Mouse (Mus musculus): Measurements from ENCODE around the gene Vdr. TPM values are rescaled to one million over a fixed set of nuclear protein-coding genes. Genes with fewer than 3 reads are reported as not detected.
A peak's percentile ranks its signal among the peaks of the same experiment; 100 is the strongest.

Gene Vdr
- polyA plus RNA-seq, 2 experiments: 0.11 to 0.15 TPM

DNA sequence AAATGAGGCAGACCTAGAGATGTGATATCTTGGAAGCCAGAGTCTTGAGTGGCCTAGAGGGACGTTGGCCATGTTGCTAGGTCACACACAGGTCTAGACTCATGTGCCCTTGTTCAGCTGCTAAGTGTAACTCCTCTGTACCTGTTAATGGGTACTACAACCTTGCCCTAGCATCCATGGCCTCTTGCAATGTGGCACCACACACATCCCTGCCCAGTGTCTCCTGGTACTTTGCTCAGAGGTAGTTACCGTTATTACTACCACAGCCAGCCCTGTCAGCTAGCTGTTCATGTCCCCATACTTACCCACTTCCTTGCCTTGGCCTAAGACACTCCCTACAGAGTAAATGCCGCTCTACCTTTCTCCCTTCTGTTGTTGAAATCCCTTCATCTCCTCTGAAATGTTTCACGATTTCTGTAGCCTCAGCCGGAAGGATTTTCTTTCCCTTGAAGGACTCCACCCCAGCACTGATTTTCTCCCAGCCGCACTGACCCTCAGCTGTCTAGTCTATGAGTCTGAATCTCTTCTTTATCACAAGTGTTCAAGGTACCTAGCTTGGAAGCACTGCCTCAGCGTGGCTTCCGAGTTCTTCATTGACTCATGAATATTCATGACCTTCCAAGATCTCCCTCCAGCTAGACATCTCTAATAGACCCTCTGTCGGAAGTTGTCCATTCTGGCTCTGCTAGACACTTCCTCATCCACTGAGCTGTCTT lies 77.5 kb downstream of the Vdr start:
- DNase-seq (ENCODE audit: low read depth in 3 of 3, low spot score in 3 of 3) (no peak), ATAC-seq (ENCODE audit: insufficient read depth) (no peak)
- Histone ChIP-seq H3K9ac (replicated peaks) (no peak overlapping the region), H3K27ac (no peak overlapping the region), H3K4me1 (replicated peaks; ENCODE audit: control insufficient read depth in 2 of 2, insufficient read depth in 2 of 2, low read length in 1 of 2) (peaks cover 0 to 25% of the 10 kb centered on the region in 2 experiments; a peak in 3 of 4 replicates), H3K9me3 (ENCODE audit: control insufficient read depth, low read length) (no peaks in the 10 kb centered on the region), H3K36me3 (replicated peaks; ENCODE audit: control insufficient read depth, insufficient read depth, low read depth) (no peaks in the 10 kb centered on the region), H3K4me3 (ENCODE audit: insufficient read depth in 1 of 2, low read depth in 2 of 2, low read length in 2 of 2) (no peak overlapping the region), H3K27me3 (ENCODE audit: control insufficient read depth, insufficient read depth, low read length) (peaks cover 4% of the 10 kb centered on the region), H3K4me2 (ENCODE audit: low read depth) (no peak overlapping the region)
- TF ChIP-seq EP300 (IDR thresholded peaks at IDR 0.05; ENCODE audit: low read depth): no peak
- no peak for TF ChIP-seq CTCF (IDR thresholded peaks at IDR 0.05; ENCODE audit: low read depth)
- WGBS (ENCODE audit: insufficient replicate concordance): 39% methylated on average over 9 of the region's 9 CpGs

DNA sequence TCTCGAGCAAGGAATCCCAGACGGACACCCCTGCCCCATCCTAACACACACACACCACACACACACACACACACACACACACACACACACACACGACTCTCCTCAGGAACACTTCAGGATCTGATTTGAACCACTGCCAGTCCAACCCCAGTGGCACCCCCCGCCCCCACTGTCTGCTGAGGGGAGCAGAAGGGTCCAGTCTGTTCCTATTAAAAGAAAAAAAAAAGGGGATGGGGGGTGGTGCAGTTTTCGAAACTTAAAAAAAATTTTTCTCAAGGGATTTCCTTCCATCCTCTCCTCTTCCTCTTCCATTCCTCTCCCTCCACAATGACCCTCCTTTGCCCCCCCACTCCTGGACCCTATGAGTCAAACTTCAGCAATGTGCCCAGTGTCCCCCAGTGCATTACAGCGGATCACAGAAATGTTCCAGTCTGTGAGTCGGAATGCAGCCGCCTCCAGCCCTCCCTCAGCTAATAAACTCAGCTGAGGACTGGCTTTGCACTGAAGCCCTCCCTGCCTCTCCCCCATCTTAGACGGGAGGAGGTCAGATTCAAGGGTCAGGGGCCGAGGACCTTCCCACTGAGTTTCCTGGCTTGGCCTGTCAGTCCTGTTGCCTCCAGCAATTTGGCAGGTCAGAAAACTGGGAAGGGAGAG lies 78.3 kb downstream of the Vdr start:
- no peaks in the 10 kb centered on the region for H3K9me3 ChIP-seq (ENCODE audit: control insufficient read depth, low read length)
- no peak for DNase-seq (ENCODE audit: low read depth in 3 of 3, low spot score in 3 of 3)
- WGBS (ENCODE audit: insufficient replicate concordance): 26% methylated on average over 9 of the region's 10 CpGs
- TF ChIP-seq CTCF (IDR thresholded peaks at IDR 0.05; ENCODE audit: low read depth): no peak
- no peak for TF ChIP-seq EP300 (IDR thresholded peaks at IDR 0.05; ENCODE audit: low read depth)
- H3K4me1 ChIP-seq (replicated peaks; ENCODE audit: control insufficient read depth in 2 of 2, insufficient read depth in 2 of 2, low read length in 1 of 2): peaks cover 0 to 27% of the 10 kb centered on the region in 2 experiments; a peak in 3 of 4 replicates
- H3K27me3 ChIP-seq (ENCODE audit: control insufficient read depth, insufficient read depth, low read length): peaks cover 4% of the 10 kb centered on the region
- H3K36me3 ChIP-seq (replicated peaks; ENCODE audit: control insufficient read depth, insufficient read depth, low read depth): no peaks in the 10 kb centered on the region
- H3K9ac ChIP-seq (replicated peaks): peak overlapping the region; percentile 44
- H3K4me2 ChIP-seq (ENCODE audit: low read depth): peak overlapping the region; percentile 67
- H3K4me3 ChIP-seq (ENCODE audit: insufficient read depth in 1 of 2, low read depth in 2 of 2, low read length in 2 of 2): peak overlapping the region; percentile 64 to 71
- ATAC-seq (ENCODE audit: insufficient read depth): no peak
- no peak overlapping the region for H3K27ac ChIP-seq

DNA sequence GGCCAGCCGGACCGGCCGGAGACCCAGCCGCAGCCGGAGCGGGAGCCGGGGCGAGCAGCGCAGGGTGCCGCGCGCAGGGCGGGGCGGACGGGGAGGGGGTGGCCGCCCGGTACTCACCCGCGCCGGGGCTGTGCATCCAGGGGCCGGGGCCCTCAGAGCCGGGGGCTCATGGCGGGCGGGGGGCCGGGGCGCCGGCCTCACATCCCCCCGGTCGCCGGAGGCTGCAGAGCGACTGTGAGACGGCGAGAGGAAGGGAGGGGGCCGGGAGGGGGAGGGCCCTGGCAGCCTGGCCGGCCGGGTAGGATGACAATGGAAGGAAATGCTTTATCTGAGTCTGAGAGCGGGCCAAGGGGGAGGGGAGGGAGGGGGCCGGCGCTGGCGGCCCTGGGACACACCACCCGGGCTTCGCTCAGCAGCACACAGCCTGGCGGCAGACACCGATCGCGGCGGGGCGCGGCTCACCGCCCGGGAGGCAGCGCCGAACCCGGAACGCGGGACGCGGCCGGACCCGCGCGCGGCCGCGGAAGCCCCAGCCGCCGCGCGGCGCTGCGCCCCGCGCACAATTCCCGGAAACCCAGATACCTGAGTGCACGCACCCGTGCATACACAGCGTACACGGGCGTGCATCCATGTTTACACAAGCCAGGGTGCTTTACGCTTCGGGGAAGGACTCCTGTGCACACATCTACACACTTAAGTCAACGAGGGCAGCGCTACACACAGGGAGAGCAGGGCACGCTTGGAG lies 79.0 kb downstream of the Vdr start:
- DNase-seq (ENCODE audit: low read depth in 3 of 3, low spot score in 3 of 3): no peak
- TF ChIP-seq EP300 (IDR thresholded peaks at IDR 0.05; ENCODE audit: low read depth): no peak
- peaks cover 4% of the 10 kb centered on the region for H3K27me3 ChIP-seq (ENCODE audit: control insufficient read depth, insufficient read depth, low read length)
- peaks cover 3 to 28% of the 10 kb centered on the region in 2 experiments; a peak in 3 of 4 replicates for H3K4me1 ChIP-seq (replicated peaks; ENCODE audit: control insufficient read depth in 2 of 2, insufficient read depth in 2 of 2, low read length in 1 of 2)
- H3K9me3 ChIP-seq (ENCODE audit: control insufficient read depth, low read length): no peaks in the 10 kb centered on the region
- peak overlapping the region; percentile 67 for H3K4me2 ChIP-seq (ENCODE audit: low read depth)
- WGBS (ENCODE audit: insufficient replicate concordance): under 1% methylated on average over 70 of the region's 84 CpGs
- H3K36me3 ChIP-seq (replicated peaks; ENCODE audit: control insufficient read depth, insufficient read depth, low read depth): no peaks in the 10 kb centered on the region
- H3K4me3 ChIP-seq (ENCODE audit: insufficient read depth in 1 of 2, low read depth in 2 of 2, low read length in 2 of 2): peak overlapping the region; percentile 64 to 71
- H3K9ac ChIP-seq (replicated peaks): peak overlapping the region; percentile 44
- H3K27ac ChIP-seq: no peak overlapping the region
- peak; percentile 84 for ATAC-seq (ENCODE audit: insufficient read depth)

DNA sequence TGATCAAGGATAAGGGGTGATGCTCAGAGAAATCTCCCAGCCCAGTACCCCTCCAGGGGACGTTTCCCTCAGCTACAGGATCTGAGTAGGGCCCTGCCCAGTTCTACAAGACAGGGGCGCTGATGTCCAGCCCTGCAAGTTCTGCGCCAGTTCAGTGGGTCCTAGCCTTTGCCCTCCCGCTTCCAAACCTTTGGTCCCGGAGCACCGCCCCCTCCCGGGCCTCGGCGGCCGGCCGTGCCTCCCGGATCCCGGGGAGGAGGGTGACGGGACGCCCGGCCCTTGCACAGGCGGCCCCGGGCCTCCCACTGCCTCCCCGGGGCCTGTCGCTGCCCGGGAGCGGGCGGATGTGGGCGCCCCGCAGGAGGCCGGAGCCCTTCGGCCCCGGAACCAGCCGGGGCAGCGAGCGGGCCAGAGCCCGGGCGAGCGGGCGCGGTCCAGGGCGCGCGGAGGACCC lies 79.6 kb downstream of the Vdr start:
- Histone ChIP-seq H3K36me3 (replicated peaks; ENCODE audit: control insufficient read depth, insufficient read depth, low read depth) (no peaks in the 10 kb centered on the region), H3K4me1 (replicated peaks; ENCODE audit: control insufficient read depth in 2 of 2, insufficient read depth in 2 of 2, low read length in 1 of 2) (peaks cover 9 to 34% of the 10 kb centered on the region in 2 experiments), H3K4me3 (ENCODE audit: insufficient read depth in 1 of 2, low read depth in 2 of 2, low read length in 2 of 2) (peak overlapping the region; percentile 64 to 71), H3K9ac (replicated peaks) (peak overlapping the region; percentile 44), H3K9me3 (ENCODE audit: control insufficient read depth, low read length) (no peaks in the 10 kb centered on the region), H3K27me3 (ENCODE audit: control insufficient read depth, insufficient read depth, low read length) (peaks cover 4% of the 10 kb centered on the region), H3K27ac (no peak overlapping the region), H3K4me2 (ENCODE audit: low read depth) (peak overlapping the region; percentile 67)
- DNase-seq (ENCODE audit: low read depth in 3 of 3, low spot score in 3 of 3) (no peak), ATAC-seq (ENCODE audit: insufficient read depth) (peak; percentile 32)
- under 1% methylated on average over 39 of the region's 39 CpGs for WGBS (ENCODE audit: insufficient replicate concordance)
- TF ChIP-seq CTCF (IDR thresholded peaks at IDR 0.05; ENCODE audit: low read depth) (no peak), EP300 (IDR thresholded peaks at IDR 0.05; ENCODE audit: low read depth) (no peak)

All from liver, embryonic 14.5 days (tissue).